Mouse (Mus musculus): Measurements from ENCODE around the gene Gm37240. TPM values are rescaled to one million over a fixed set of nuclear protein-coding genes. Genes with fewer than 3 reads are reported as not detected.

Gm37240 gene
- polyA plus RNA-seq, 1 experiment = 1.9 TPM

DNA sequence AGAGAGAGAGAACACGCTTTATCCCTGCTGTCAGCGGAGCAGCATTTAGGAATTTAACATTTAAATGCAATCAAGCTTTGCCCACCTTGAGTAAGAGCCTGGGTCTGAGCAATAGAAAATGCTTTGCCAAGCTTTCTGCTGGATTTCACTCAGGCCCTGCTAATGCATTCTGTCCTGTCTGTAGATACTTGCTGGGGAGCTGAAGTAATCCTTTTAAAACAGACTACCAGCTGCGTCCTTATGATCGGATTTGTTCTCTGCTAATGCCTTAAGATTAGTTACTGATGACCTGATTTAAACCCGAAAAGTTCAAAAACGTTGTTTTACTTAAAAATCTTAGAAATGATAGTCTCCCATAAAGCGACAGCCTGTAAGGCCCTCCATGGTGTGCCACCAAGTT, 206.2 kb downstream of the Gm37240 start:
- Histone ChIP-seq H3K4me1 (ENCODE audit: control insufficient read depth, insufficient read depth, low read length) (no peaks in the 10 kb centered on the region), H3K27ac (ENCODE audit: insufficient read depth, low read length) (no peak overlapping the region), H3K4me3 (ENCODE audit: insufficient read depth, low read length) (no peak overlapping the region)
- no peak for TF ChIP-seq CTCF (IDR thresholded peaks at IDR 0.05; ENCODE audit: borderline replicate concordance, insufficient read depth, low read length)

DNA sequence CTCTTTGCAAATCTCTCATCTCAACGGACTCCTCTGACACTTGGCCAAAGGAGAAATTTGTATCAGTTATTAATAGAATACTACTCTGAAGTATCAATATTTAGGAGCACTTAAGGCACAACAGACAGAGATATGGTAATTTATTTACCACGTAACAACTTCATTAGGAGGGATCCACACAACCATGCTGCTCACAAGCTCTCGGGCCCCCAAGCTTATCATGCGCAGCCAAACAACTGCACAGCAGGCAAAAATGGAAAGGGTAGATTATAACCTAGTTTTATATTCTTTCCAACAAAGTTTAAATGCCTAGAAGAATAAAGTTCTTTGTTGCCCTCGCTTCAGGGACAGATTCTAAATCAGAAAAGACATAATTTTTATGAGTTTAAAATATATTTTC, 207.4 kb downstream of the Gm37240 start:
- no peaks in the 10 kb centered on the region for H3K4me1 ChIP-seq (ENCODE audit: control insufficient read depth, insufficient read depth, low read length)
- TF ChIP-seq POLR2A (IDR thresholded peaks at IDR 0.05; ENCODE audit: low read depth, low read length) (no peak), CTCF (IDR thresholded peaks at IDR 0.05; ENCODE audit: borderline replicate concordance, insufficient read depth, low read length) (no peak)
- H3K4me3 ChIP-seq (ENCODE audit: insufficient read depth, low read length) = no peak overlapping the region
- H3K27ac ChIP-seq (ENCODE audit: insufficient read depth, low read length) = no peak overlapping the region

DNA sequence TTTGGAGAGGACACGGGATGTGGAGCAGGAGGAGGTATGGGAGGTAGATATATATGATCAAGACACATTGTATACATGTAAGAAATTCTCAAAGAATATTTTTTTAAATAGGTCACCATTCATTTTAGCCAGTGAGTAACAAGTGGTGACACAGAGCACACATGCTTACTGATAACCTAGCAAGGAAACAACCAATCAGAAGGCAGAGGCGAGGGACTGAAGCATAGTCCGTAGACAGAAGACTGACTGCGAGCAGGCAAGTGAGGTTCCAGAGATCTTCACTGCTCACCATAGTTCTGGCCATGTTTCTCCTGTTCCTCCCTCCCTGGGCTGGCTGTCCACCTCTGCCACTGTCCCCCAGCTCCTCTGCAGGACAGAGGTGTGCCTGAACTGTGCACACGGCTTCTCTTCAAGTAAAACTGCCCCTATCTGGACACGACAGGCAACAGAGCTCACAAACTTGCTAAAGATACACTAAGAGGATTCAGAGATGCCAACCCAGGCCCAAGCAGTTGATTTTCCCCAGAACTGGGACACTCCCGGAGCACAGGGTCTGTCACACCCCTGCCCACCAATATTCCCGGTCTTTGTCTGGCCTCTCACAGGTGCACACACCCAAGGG, 207.9 kb downstream of the Gm37240 start:
- TF ChIP-seq POLR2A (IDR thresholded peaks at IDR 0.05; ENCODE audit: low read depth, low read length) (no peak), CTCF (IDR thresholded peaks at IDR 0.05; ENCODE audit: borderline replicate concordance, insufficient read depth, low read length) (no peak)
- no peak overlapping the region for H3K27ac ChIP-seq (ENCODE audit: insufficient read depth, low read length)
- no peaks in the 10 kb centered on the region for H3K4me1 ChIP-seq (ENCODE audit: control insufficient read depth, insufficient read depth, low read length)
- no peak overlapping the region for H3K4me3 ChIP-seq (ENCODE audit: insufficient read depth, low read length)

- no peaks in the 10 kb centered on the region for H3K4me1 ChIP-seq (ENCODE audit: control insufficient read depth, insufficient read depth, low read length)
- TF ChIP-seq CTCF (IDR thresholded peaks at IDR 0.05; ENCODE audit: borderline replicate concordance, insufficient read depth, low read length) (no peak), POLR2A (IDR thresholded peaks at IDR 0.05; ENCODE audit: low read depth, low read length) (no peak)
- H3K4me3 ChIP-seq (ENCODE audit: insufficient read depth, low read length) = no peak overlapping the region
- no peak overlapping the region for H3K27ac ChIP-seq (ENCODE audit: insufficient read depth, low read length)
These were observed 209.4 kb downstream of the Gm37240 start for GRCm38 (mm10) chr3:85677952-85678351.

DNA sequence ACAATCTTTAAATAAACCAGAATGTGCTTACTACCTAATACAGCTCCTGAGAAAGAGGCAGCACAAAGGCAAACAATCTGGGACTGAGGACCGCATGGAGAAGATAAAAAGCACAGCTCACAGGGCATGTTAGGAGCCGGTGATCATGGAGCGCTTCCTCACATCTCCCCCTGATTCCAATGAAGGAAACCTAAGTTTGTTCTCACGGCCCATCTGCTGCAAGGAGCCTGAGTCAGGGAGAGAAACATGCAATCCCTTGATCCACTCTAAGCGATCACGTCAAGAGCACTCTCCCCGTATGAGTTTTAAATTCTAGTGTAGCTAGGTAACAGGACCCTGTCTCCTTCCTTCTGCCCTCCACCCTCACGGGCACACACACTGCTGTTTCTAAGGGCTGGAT, 210.2 kb downstream of the Gm37240 start:
- TF ChIP-seq POLR2A (IDR thresholded peaks at IDR 0.05; ENCODE audit: low read depth, low read length) = no peak
- TF ChIP-seq CTCF (IDR thresholded peaks at IDR 0.05; ENCODE audit: borderline replicate concordance, insufficient read depth, low read length) = no peak
- H3K27ac ChIP-seq (ENCODE audit: insufficient read depth, low read length) = no peak overlapping the region
- H3K4me3 ChIP-seq (ENCODE audit: insufficient read depth, low read length) = no peak overlapping the region
- no peaks in the 10 kb centered on the region for H3K4me1 ChIP-seq (ENCODE audit: control insufficient read depth, insufficient read depth, low read length)

- no peaks in the 10 kb centered on the region for H3K4me1 ChIP-seq (ENCODE audit: control insufficient read depth, insufficient read depth, low read length)
- H3K4me3 ChIP-seq (ENCODE audit: insufficient read depth, low read length) = no peak overlapping the region
- H3K27ac ChIP-seq (ENCODE audit: insufficient read depth, low read length) = no peak overlapping the region
- no peak for TF ChIP-seq POLR2A (IDR thresholded peaks at IDR 0.05; ENCODE audit: low read depth, low read length)
- no peak for TF ChIP-seq CTCF (IDR thresholded peaks at IDR 0.05; ENCODE audit: borderline replicate concordance, insufficient read depth, low read length)
These were observed 217.5 kb downstream of the Gm37240 start for GRCm38 (mm10) chr3:85669844-85670243.

- Histone ChIP-seq H3K4me3 (ENCODE audit: insufficient read depth, low read length) (no peak overlapping the region), H3K27ac (ENCODE audit: insufficient read depth, low read length) (no peak overlapping the region), H3K4me1 (ENCODE audit: control insufficient read depth, insufficient read depth, low read length) (no peaks in the 10 kb centered on the region)
- TF ChIP-seq POLR2A (IDR thresholded peaks at IDR 0.05; ENCODE audit: low read depth, low read length) (no peak), CTCF (IDR thresholded peaks at IDR 0.05; ENCODE audit: borderline replicate concordance, insufficient read depth, low read length) (no peak)
These were observed 219.6 kb downstream of the Gm37240 start for GRCm38 (mm10) chr3:85667683-85668082.

- Histone ChIP-seq H3K4me1 (ENCODE audit: control insufficient read depth, insufficient read depth, low read length) (no peaks in the 10 kb centered on the region), H3K27ac (ENCODE audit: insufficient read depth, low read length) (no peak overlapping the region), H3K4me3 (ENCODE audit: insufficient read depth, low read length) (no peak overlapping the region)
- no peak for TF ChIP-seq POLR2A (IDR thresholded peaks at IDR 0.05; ENCODE audit: low read depth, low read length)
- no peak for TF ChIP-seq CTCF (IDR thresholded peaks at IDR 0.05; ENCODE audit: borderline replicate concordance, insufficient read depth, low read length)
These were observed 220.6 kb downstream of the Gm37240 start for GRCm38 (mm10) chr3:85666736-85667135.

DNA sequence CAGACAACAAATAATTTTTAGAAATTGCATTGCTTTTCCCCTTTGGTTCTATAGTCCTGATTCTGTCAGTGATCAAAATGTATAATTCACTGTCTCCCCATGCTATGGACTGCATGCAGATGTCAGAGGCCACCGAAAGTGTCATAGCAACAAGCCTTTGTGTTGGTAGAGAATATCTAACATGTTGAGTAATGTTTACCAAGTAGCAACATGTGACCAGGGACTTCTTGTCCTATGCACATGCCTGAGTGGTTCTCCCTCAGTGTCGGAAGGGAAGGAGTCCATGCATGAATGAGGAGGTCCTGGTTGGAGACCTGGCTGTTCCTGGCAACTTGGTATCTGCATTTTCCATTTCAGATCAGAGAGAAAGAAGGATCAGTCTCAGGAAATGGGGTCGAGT, 221.2 kb downstream of the Gm37240 start:
- no peak for TF ChIP-seq CTCF (IDR thresholded peaks at IDR 0.05; ENCODE audit: borderline replicate concordance, insufficient read depth, low read length)
- no peak for TF ChIP-seq POLR2A (IDR thresholded peaks at IDR 0.05; ENCODE audit: low read depth, low read length)
- no peak overlapping the region for H3K4me3 ChIP-seq (ENCODE audit: insufficient read depth, low read length)
- H3K27ac ChIP-seq (ENCODE audit: insufficient read depth, low read length) = no peak overlapping the region
- no peaks in the 10 kb centered on the region for H3K4me1 ChIP-seq (ENCODE audit: control insufficient read depth, insufficient read depth, low read length)

DNA sequence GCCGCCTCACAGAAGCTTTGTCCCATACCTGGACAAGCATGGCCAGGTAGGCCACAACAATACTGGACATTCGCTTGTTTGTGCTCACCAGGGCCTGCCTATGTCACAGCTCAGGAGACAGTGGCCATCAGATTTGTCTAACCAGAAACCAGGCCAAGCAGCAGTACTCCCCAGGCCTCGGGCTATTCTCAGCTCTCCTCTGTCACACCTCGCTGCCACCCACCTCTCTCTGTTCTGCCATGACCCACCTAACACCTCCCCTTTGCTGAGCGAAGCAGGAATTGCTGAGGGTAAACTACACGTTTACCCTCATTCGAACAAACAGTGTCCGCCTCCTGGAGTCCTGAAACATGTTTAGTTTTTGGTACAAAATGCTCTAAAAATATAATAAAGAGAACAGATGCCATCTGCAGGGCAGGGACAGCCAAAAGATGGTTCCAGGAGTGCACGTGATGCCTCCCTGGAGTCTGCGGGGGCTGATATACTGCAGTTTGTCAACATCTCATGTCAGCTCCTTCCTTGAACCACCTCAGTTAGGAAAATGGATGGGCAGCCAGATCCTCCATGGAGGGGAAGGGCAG, 222.6 kb downstream of the Gm37240 start:
- TF ChIP-seq CTCF (IDR thresholded peaks at IDR 0.05; ENCODE audit: borderline replicate concordance, insufficient read depth, low read length) = no peak
- TF ChIP-seq POLR2A (IDR thresholded peaks at IDR 0.05; ENCODE audit: low read depth, low read length) = no peak
- Histone ChIP-seq H3K4me1 (ENCODE audit: control insufficient read depth, insufficient read depth, low read length) (no peaks in the 10 kb centered on the region), H3K4me3 (ENCODE audit: insufficient read depth, low read length) (no peak overlapping the region), H3K27ac (ENCODE audit: insufficient read depth, low read length) (no peak overlapping the region)
